In the genomic region with DNA sequence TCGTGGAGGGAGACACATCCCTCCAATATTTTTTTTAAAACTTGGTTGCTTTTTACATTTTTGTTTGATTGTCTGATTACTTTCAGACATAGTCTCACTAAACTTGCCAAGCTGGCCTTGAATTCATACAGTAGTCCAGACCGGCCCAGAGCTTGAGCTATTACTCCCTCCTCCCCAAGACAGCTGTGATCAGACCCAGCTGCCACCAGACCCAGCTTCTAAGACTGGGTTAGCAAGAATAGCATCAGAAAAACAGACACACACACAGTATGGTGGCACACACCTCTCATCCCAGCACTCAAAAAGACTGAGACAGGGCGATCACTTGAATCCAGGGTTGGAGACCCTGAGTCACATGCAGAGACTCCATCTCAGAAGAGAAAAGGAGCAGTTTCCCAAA, we compare ENCODE assay signal across 21 mouse cellular contexts.
"Had no signal": no experiment of that assay in that cellular context is flagged by ENCODE, and none has a peak within 500 bp of the region (broad histone marks: within the 10 kb centered on the region; RNA-seq: fewer than 3 reads in every experiment).

No protein-coding gene starts in this region.

- H3K9me3 ChIP-seq: limb, embryonic 10.5 days; limb, embryonic 13.5 days; liver, embryonic 12.5 days; liver, embryonic 15.5 days; megakaryocyte, embryonic 14.5 days; midbrain, embryonic 10.5 days; midbrain, embryonic 13.5 days; neural tube, embryonic 13.5 days had no signal

- H3K27ac ChIP-seq: kidney, postnatal 0 days; layer of hippocampus, adult 2 months; limb, embryonic 10.5 days; limb, embryonic 13.5 days; liver, embryonic 12.5 days; liver, embryonic 15.5 days; midbrain, embryonic 10.5 days; midbrain, embryonic 13.5 days; neural tube, embryonic 13.5 days; stomach, postnatal 0 days had no signal

- DNase-seq: kidney, adult 18-20 months; layer of hippocampus, adult 9-11 months; liver; lung, adult 2 months; thymus, adult 2 months; thymus, postnatal 14 days; thymus, postnatal 4 days had no signal

- H3K4me2 ChIP-seq: limb, embryonic 13.5 days; liver, embryonic 12.5 days; liver, embryonic 15.5 days; midbrain, embryonic 13.5 days; neural tube, embryonic 13.5 days had no signal

- H3K27me3 ChIP-seq: limb, embryonic 13.5 days; liver, embryonic 12.5 days; liver, embryonic 15.5 days; megakaryocyte, embryonic 14.5 days; neural tube, embryonic 13.5 days had no signal

- H3K36me3 ChIP-seq: limb, embryonic 10.5 days; limb, embryonic 13.5 days; liver, embryonic 12.5 days; liver, embryonic 15.5 days; midbrain, embryonic 10.5 days; midbrain, embryonic 13.5 days; neural tube, embryonic 13.5 days had no signal

- H3K9ac ChIP-seq: limb, embryonic 13.5 days; liver, embryonic 12.5 days; liver, embryonic 15.5 days; midbrain, embryonic 13.5 days; neural tube, embryonic 13.5 days had no signal

- H3K4me3 ChIP-seq: layer of hippocampus, adult 2 months; limb, embryonic 10.5 days; limb, embryonic 13.5 days; liver, embryonic 12.5 days; liver, embryonic 15.5 days; megakaryocyte, embryonic 14.5 days; midbrain, embryonic 10.5 days; midbrain, embryonic 13.5 days; myocyte; neural tube, embryonic 13.5 days had no signal

- ATAC-seq: intestine, embryonic 16.5 days; liver, embryonic 12.5 days; midbrain, embryonic 13.5 days; midbrain, embryonic 16.5 days had no signal
